Mouse (Mus musculus) layer of hippocampus, adult 18-20 months (tissue): ENCODE results near the gene Sh2d1b1. TPM values are rescaled to one million over a fixed set of nuclear protein-coding genes. Genes with fewer than 3 reads are reported as not detected.
"Not testable (repeated sequence)": the region's sequence is repeated elsewhere in the genome, so short reads cannot be mapped to it uniquely, and the experiment has no call there.

Experiments
- DNase-seq, 2 experiments: peaks; one replicate each; pipeline ENCODE4 v3.0.0; 2022; ENCODE audit warnings: low spot score in 2 of 2
- long read RNA-seq: library from polyadenylated mRNA; stranded (forward); transcript quantifications from one replicate; pipeline ENCODE4 v2.0.0, GENCODE M21; 2021
- total RNA-seq, 2 experiments: library from RNA; stranded (reverse); gene quantifications; 2 replicates each; pipeline ENCODE4 v1.2.3; 2021

The Sh2d1b1 gene
- total RNA-seq = not detected
- long read RNA-seq = 0 reads

GRCm38 (mm10) chr1:170277016-170277415 is at the start of gene Sh2d1b1:
Gene Sh2d1b1, plus strand, starts transcription at chr1:170277320.
- no peak for DNase-seq

- not testable (repeated sequence) for DNase-seq
Measured at GRCm38 (mm10) chr1:170232688-170233087, 44.4 kb upstream of the Sh2d1b1 start, which contains the start of gene Sh2d1b2. Gene Sh2d1b2, plus strand, starts transcription at chr1:170232749.

- peak in 1 of 2 experiments; percentile 9 for DNase-seq
Measured at GRCm38 (mm10) chr1:170245016-170245415, 32.1 kb upstream of the Sh2d1b1 start.

GRCm38 (mm10) chr1:170254893-170255559 is 22.1 kb upstream of the Sh2d1b1 start:
- DNase-seq = no peak

- DNase-seq = peak; percentile 86 to 89
Measured at GRCm38 (mm10) chr1:170255560-170255910, 21.6 kb upstream of the Sh2d1b1 start.

GRCm38 (mm10) chr1:170270281-170270680 is 6.8 kb upstream of the Sh2d1b1 start:
- DNase-seq = no peak

GRCm38 (mm10) chr1:170270696-170271095 is 6.4 kb upstream of the Sh2d1b1 start:
- no peak for DNase-seq

- no peak for DNase-seq
Measured at GRCm38 (mm10) chr1:170273252-170273651, 3.9 kb upstream of the Sh2d1b1 start.

GRCm38 (mm10) chr1:170282415-170283129 is 5.5 kb downstream of the Sh2d1b1 start:
- DNase-seq = no peak

GRCm38 (mm10) chr1:170292239-170292951 is 15.3 kb downstream of the Sh2d1b1 start:
- DNase-seq = peak; percentile 47 to 88

- DNase-seq = no peak
Measured at GRCm38 (mm10) chr1:170293257-170293656, 16.1 kb downstream of the Sh2d1b1 start.

- peak in 1 of 2 experiments; percentile 32 for DNase-seq
Measured at GRCm38 (mm10) chr1:170294786-170295570, 17.9 kb downstream of the Sh2d1b1 start.

- no peak for DNase-seq
Measured at GRCm38 (mm10) chr1:170299496-170299895, 22.4 kb downstream of the Sh2d1b1 start.

- DNase-seq = no peak
Measured at GRCm38 (mm10) chr1:170301686-170302085, 24.6 kb downstream of the Sh2d1b1 start.

GRCm38 (mm10) chr1:170302456-170302855 is 25.3 kb downstream of the Sh2d1b1 start:
- DNase-seq = no peak

- DNase-seq = no peak
Measured at GRCm38 (mm10) chr1:170303103-170303502, 26.0 kb downstream of the Sh2d1b1 start.

GRCm38 (mm10) chr1:170305002-170305401 is 27.9 kb downstream of the Sh2d1b1 start:
- DNase-seq = no peak

GRCm38 (mm10) chr1:170306232-170306631 is 29.1 kb downstream of the Sh2d1b1 start, which contains the start of gene Gm7694:
Gene Gm7694, minus strand, starts transcription at chr1:170306332.
- no peak for DNase-seq

GRCm38 (mm10) chr1:170308503-170308902 is 31.4 kb downstream of the Sh2d1b1 start, which contains the start of gene Spata46:
Gene Spata46, plus strand, starts transcription at chr1:170308803.
- no peak for DNase-seq

- no peak for DNase-seq
Measured at GRCm38 (mm10) chr1:170311431-170311830, 34.3 kb downstream of the Sh2d1b1 start.

GRCm38 (mm10) chr1:170322046-170322445 is 44.9 kb downstream of the Sh2d1b1 start:
- no peak for DNase-seq
